Mouse (Mus musculus) central nervous system, embryonic 18 days (tissue): Measurements from ENCODE around the gene Drg1. TPM values are rescaled to one million over a fixed set of nuclear protein-coding genes. Genes with fewer than 3 reads are reported as not detected.

Source experiments
- polyA plus RNA-seq: library from polyadenylated mRNA; depleted of rRNA; stranded (reverse); fragments of >200 nt; gene quantifications from 2 replicates; pipeline ENCODE4 v1.2.3, GENCODE M21; 2012; rRNA removed

The Drg1 gene
- 92.2 and 92.8 TPM in 2 replicates for polyA plus RNA-seq

DNA sequence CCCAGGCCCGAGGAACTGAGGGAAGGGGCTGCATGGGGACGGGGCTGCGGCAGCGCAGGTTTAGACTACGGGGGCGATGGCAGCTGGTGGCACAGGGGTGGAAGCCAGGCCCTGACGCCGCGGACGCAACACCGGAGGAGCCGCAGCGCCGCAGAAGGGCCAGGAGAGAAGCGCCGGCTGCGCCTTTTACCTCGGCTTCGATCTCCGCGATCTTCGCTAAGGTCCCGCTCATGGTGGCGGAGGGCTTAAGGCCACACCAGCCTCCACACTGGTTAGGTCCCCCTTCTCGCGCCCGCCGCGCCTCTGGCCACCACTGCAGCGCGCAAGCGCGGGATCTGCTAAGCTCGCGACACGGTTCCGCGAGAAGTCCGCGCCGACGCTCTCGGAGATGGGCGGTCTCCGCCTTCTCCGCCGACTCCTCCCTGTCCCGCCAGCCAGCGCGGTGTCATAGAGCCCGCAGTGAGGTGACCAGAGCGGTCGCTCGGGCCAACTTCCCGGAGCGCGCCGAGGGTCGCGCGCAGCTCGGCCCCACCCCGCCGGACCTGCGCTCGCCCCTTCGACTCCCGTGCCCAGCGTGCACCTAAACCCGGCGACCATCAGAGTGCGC, at the start of gene Drg1:
TSS of gene Drg1 (minus strand) at position 337 of the 607 bp plus-strand sequence.

DNA sequence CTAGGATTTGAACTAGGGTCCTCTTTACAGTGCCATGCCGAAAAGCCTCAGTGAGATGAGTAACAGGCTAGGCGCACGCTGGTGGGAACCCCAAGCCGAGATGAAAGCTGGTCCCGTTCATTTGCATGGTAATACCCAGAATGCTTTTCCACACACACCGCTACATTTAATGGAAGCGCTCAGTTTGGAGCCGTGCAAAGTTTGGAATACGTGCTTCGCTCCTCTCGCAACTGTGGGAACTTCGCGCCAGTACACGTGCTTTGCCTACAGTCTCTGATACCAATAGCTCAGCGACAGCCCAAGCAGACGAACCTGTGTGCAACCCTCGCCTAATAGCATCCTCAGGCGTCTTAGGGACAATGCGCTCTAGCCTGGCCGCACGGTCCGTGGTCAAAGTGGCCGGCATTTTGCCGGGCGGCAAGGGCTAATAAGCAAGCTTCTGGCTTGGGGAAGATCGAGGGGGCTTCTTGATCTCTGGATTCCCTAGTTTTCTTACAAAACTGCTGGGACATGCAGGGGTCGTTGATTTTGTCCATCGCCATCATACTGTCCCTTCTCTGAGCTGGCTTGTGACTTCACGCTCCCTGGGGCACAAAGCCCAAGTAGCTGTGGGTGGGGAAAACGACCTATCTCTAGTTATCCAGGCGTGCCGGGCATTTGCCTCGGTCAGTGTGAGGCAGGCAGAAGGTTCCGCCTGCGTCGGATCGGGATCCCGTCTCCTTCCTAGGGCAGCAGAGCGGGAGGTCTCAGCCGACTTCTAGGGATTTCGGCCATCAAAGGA, 22.5 kb upstream of the Drg1 start, which contains the start of gene Patz1:
TSS of gene Patz1 (plus strand) at position 354 of the 781 bp plus-strand sequence.

DNA sequence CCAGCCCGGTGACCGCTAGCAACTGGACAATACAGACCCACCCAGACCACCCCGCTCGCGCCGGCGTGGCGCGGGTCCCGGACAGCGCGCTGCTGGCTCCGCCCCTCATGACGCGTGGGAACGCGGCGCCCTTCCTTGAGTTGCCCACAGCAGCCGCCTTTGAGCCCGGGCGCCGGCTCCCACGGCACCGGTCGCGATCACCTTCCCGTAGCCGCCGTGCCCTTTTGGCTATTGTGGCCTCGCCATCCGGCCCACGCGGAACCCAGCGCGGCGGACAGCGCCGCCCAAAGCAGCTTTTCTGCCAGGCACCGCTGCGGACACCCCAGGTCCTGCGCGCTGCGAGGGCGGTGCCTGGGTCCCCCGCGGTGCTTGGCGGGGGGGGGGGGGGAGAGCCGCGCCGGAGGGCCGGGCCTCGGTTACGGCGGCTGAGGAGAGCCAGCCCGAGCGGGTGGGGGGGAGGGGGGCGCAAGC, 63.9 kb downstream of the Drg1 start, which contains the start of gene Eif4enif1:
TSS of gene Eif4enif1 (plus strand) at position 162 of the 471 bp plus-strand sequence.

DNA sequence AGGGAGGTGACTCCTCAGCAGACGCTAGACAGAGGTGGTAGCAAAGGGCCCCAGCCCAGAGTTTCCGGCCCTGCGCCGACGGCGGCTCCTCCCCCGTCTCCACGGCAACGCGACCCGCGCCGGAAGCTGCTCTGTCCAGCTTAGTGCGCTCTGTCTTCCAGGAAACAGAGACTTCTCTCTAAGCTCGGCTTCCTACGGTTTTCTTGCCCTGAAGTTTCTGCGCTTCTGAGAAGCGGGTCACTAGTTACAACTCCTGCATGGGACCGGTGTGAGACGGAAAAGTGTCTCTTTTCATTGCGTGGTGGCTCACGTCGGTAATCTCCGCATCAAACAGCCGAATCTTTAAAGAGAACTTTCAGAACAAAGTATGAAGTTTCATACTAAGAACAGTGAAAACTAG, 72.9 kb downstream of the Drg1 start, which contains the start of gene Sfi1:
TSS of gene Sfi1 (minus strand) at position 101 of the 400 bp plus-strand sequence.

Other genes starting within 250 kb of the Drg1 start
- gene Sfi1, start 73.0 kb downstream of the Drg1 start, polyA plus RNA-seq = 28.4 and 32.5 TPM in 2 replicates
- gene Eif4enif1, start 64.0 kb downstream of the Drg1 start, polyA plus RNA-seq = 71.6 and 74.3 TPM in 2 replicates
- gene Patz1, start 22.5 kb upstream of the Drg1 start, polyA plus RNA-seq = 54.4 TPM in 2 replicates
- 28.6 and 30.8 TPM in 2 replicates for gene Pik3ip1, start 64.0 kb upstream of the Drg1 start, polyA plus RNA-seq
- 147 and 168 TPM in 2 replicates for gene Limk2, start 142.8 kb upstream of the Drg1 start, polyA plus RNA-seq
- 36.3 and 37.1 TPM in 2 replicates for gene Rnf185, start 185.9 kb upstream of the Drg1 start, polyA plus RNA-seq
- gene Pla2g3, start 221.9 kb upstream of the Drg1 start, polyA plus RNA-seq = 6.6 and 6.7 TPM in 2 replicates
- 7.7 TPM in 2 replicates for gene Inpp5j, start 238.4 kb upstream of the Drg1 start, polyA plus RNA-seq
- gene Selenom, start 248.3 kb upstream of the Drg1 start, polyA plus RNA-seq = 149 and 184 TPM in 2 replicates